Mouse (Mus musculus): ENCODE measurements at regions not wholly inside any gene's neighbourhood (a gene's known extent, or its start where the extent isn't known, plus 50 kb on each side); places are given as distances from the start of the nearest gene placed in this dataset.

GRCm38 (mm10) chr5:44922129-44922775 lies 122.8 kb upstream of the Ldb2 start:
- TF ChIP-seq EP300 (optimal IDR thresholded peaks at IDR 0.05) (no peak), CTCF (IDR thresholded peaks at IDR 0.05; ENCODE audit: low read depth) (no peak)
- Histone ChIP-seq H3K9ac (ENCODE audit: low read length) (no peak overlapping the region), H3K27me3 (ENCODE audit: control insufficient read depth, insufficient read depth, low read length) (no peaks in the 10 kb centered on the region), H3K36me3 (ENCODE audit: control insufficient read depth, insufficient read depth, low read length) (no peaks in the 10 kb centered on the region), H3K4me1 (replicated peaks; ENCODE audit: control insufficient read depth, insufficient read depth) (no peaks in the 10 kb centered on the region), H3K27ac (replicated peaks) (no peak overlapping the region), H3K4me2 (replicated peaks; ENCODE audit: low read depth) (no peak overlapping the region), H3K4me3 (ENCODE audit: low read depth, low read length) (no peak overlapping the region), H3K9me3 (ENCODE audit: control insufficient read depth, low read length) (no peaks in the 10 kb centered on the region)
- ATAC-seq (ENCODE audit: low FRiP score, low TSS enrichment) = no peak
- WGBS = 31% methylated on average over 2 of the region's 2 CpGs
- no peak for DNase-seq (ENCODE audit: low spot score)

- no peak overlapping the region for H3K4me2 ChIP-seq (replicated peaks; ENCODE audit: low read depth)
- no peak overlapping the region for H3K27ac ChIP-seq (replicated peaks)
- no peaks in the 10 kb centered on the region for H3K9me3 ChIP-seq (ENCODE audit: control insufficient read depth, low read length)
- no peaks in the 10 kb centered on the region for H3K4me1 ChIP-seq (replicated peaks; ENCODE audit: control insufficient read depth, insufficient read depth)
- H3K36me3 ChIP-seq (ENCODE audit: control insufficient read depth, insufficient read depth, low read length) = no peaks in the 10 kb centered on the region
- TF ChIP-seq EP300 (optimal IDR thresholded peaks at IDR 0.05) (no peak), CTCF (IDR thresholded peaks at IDR 0.05; ENCODE audit: low read depth) (no peak)
- DNase-seq (ENCODE audit: low spot score) = no peak
- WGBS = 95% methylated on average over 6 of the region's 6 CpGs
- H3K27me3 ChIP-seq (ENCODE audit: control insufficient read depth, insufficient read depth, low read length) = no peaks in the 10 kb centered on the region
- ATAC-seq (ENCODE audit: low FRiP score, low TSS enrichment) = no peak
- no peak overlapping the region for H3K4me3 ChIP-seq (ENCODE audit: low read depth, low read length)
- H3K9ac ChIP-seq (ENCODE audit: low read length) = no peak overlapping the region
Observed at GRCm38 (mm10) chr5:44917816-44918213, 118.3 kb upstream of the Ldb2 start.

- no peak overlapping the region for H3K4me3 ChIP-seq (ENCODE audit: low read depth, low read length)
- H3K27ac ChIP-seq (replicated peaks) = no peak overlapping the region
- H3K27me3 ChIP-seq (ENCODE audit: control insufficient read depth, insufficient read depth, low read length) = no peaks in the 10 kb centered on the region
- 68% methylated on average over 16 of the region's 16 CpGs for WGBS
- DNase-seq (ENCODE audit: low spot score) (no peak), ATAC-seq (ENCODE audit: low FRiP score, low TSS enrichment) (no peak)
- no peaks in the 10 kb centered on the region for H3K4me1 ChIP-seq (replicated peaks; ENCODE audit: control insufficient read depth, insufficient read depth)
- H3K9me3 ChIP-seq (ENCODE audit: control insufficient read depth, low read length) = no peaks in the 10 kb centered on the region
- no peak overlapping the region for H3K4me2 ChIP-seq (replicated peaks; ENCODE audit: low read depth)
- no peaks in the 10 kb centered on the region for H3K36me3 ChIP-seq (ENCODE audit: control insufficient read depth, insufficient read depth, low read length)
- TF ChIP-seq EP300 (optimal IDR thresholded peaks at IDR 0.05) (no peak), CTCF (IDR thresholded peaks at IDR 0.05; ENCODE audit: low read depth) (no peak)
- no peak overlapping the region for H3K9ac ChIP-seq (ENCODE audit: low read length)
Observed at GRCm38 (mm10) chr5:44917173-44917815, 117.8 kb upstream of the Ldb2 start.

- WGBS = 35% methylated on average over 6 of the region's 6 CpGs
- DNase-seq (ENCODE audit: low spot score) (no peak), ATAC-seq (ENCODE audit: low FRiP score, low TSS enrichment) (no peak)
- H3K4me1 ChIP-seq (replicated peaks; ENCODE audit: control insufficient read depth, insufficient read depth) = no peaks in the 10 kb centered on the region
- H3K9ac ChIP-seq (ENCODE audit: low read length) = no peak overlapping the region
- H3K36me3 ChIP-seq (ENCODE audit: control insufficient read depth, insufficient read depth, low read length) = no peaks in the 10 kb centered on the region
- no peaks in the 10 kb centered on the region for H3K27me3 ChIP-seq (ENCODE audit: control insufficient read depth, insufficient read depth, low read length)
- no peak overlapping the region for H3K4me3 ChIP-seq (ENCODE audit: low read depth, low read length)
- TF ChIP-seq CTCF (IDR thresholded peaks at IDR 0.05; ENCODE audit: low read depth) = no peak
- TF ChIP-seq EP300 (optimal IDR thresholded peaks at IDR 0.05) = no peak
- H3K27ac ChIP-seq (replicated peaks) = no peak overlapping the region
- no peak overlapping the region for H3K4me2 ChIP-seq (replicated peaks; ENCODE audit: low read depth)
- H3K9me3 ChIP-seq (ENCODE audit: control insufficient read depth, low read length) = no peaks in the 10 kb centered on the region
Observed at GRCm38 (mm10) chr5:44902541-44902940, 103.1 kb upstream of the Ldb2 start.

DNA sequence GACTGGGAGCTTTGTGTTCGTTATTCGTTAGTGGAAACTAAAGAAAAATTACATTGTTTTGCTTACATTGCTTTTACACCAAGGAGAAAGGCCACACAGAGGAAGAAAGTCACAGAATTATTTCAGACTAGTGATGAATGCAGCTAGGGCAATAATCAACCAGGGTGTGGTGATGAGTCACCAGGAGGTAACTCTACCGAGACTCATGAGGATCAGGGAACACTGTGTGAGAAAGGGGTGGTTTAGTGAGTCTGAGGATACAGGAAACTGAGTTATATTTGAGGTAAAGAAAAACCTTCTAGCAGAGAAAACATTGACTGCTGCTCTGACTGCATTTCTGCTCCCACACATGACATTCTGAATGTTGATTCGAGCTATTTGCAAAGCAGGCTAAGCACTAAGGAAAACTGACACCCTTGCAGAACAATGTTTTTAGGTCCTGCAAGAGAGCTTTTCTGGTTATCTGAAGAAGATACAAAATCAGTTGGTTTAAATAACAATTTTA lies 87.1 kb upstream of the Ldb2 start:
- ATAC-seq (ENCODE audit: low FRiP score, low TSS enrichment) (peak; percentile 95), DNase-seq (ENCODE audit: low spot score) (peak; percentile 27)
- H3K36me3 ChIP-seq (ENCODE audit: control insufficient read depth, insufficient read depth, low read length) = no peaks in the 10 kb centered on the region
- H3K4me1 ChIP-seq (replicated peaks; ENCODE audit: control insufficient read depth, insufficient read depth) = no peaks in the 10 kb centered on the region
- no peak overlapping the region for H3K9ac ChIP-seq (ENCODE audit: low read length)
- H3K4me2 ChIP-seq (replicated peaks; ENCODE audit: low read depth) = no peak overlapping the region
- H3K27ac ChIP-seq (replicated peaks) = no peak overlapping the region
- TF ChIP-seq CTCF (IDR thresholded peaks at IDR 0.05; ENCODE audit: low read depth) (no peak), EP300 (optimal IDR thresholded peaks at IDR 0.05) (no peak)
- no peak overlapping the region for H3K4me3 ChIP-seq (ENCODE audit: low read depth, low read length)
- 41% methylated on average over 4 of the region's 4 CpGs for WGBS
- H3K27me3 ChIP-seq (ENCODE audit: control insufficient read depth, insufficient read depth, low read length) = no peaks in the 10 kb centered on the region
- no peaks in the 10 kb centered on the region for H3K9me3 ChIP-seq (ENCODE audit: control insufficient read depth, low read length)

DNA sequence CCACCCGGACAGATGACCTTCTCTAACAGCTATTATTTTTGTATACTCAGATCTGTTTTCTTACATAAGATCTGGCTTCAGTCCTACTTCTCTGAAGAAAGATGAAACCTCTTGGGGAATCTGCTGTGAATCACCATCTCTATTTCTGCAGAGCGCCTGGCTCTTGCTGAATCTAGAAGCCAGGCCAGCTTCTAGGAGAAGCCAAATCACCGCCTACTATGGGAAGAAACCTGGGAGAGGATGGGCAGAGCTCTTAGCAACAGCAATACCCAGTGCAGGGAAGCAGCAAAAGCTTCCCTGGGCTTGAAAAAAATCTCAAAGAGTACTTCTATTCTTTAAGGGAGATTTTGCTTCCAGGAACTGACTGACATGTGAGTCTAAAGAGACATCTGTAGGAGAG lies 77.5 kb upstream of the Ldb2 start:
- DNase-seq (ENCODE audit: low spot score) = no peak
- peak overlapping the region; percentile 56; the same call in 1 of the 2 replicates for H3K27ac ChIP-seq (replicated peaks)

More for the DNA sequence above, 77.5 kb upstream of the Ldb2 start:
- 36% methylated on average over 3 of the region's 3 CpGs for WGBS
- Histone ChIP-seq H3K4me1 (replicated peaks; ENCODE audit: control insufficient read depth, insufficient read depth) (no peaks in the 10 kb centered on the region), H3K36me3 (ENCODE audit: control insufficient read depth, insufficient read depth, low read length) (no peaks in the 10 kb centered on the region), H3K4me2 (replicated peaks; ENCODE audit: low read depth) (no peak overlapping the region), H3K9ac (ENCODE audit: low read length) (no peak overlapping the region), H3K9me3 (ENCODE audit: control insufficient read depth, low read length) (no peaks in the 10 kb centered on the region), H3K4me3 (ENCODE audit: low read depth, low read length) (no peak overlapping the region), H3K27me3 (ENCODE audit: control insufficient read depth, insufficient read depth, low read length) (no peaks in the 10 kb centered on the region)
- peak; percentile 53; the same call in 1 of the 2 replicates for ATAC-seq (ENCODE audit: low FRiP score, low TSS enrichment)
- no peak for TF ChIP-seq EP300 (optimal IDR thresholded peaks at IDR 0.05)
- no peak for TF ChIP-seq CTCF (IDR thresholded peaks at IDR 0.05; ENCODE audit: low read depth)

Data from stomach, postnatal 0 days (tissue).